Mouse (Mus musculus) erythroblast, adult 5-6 weeks (primary cell): Measurements from ENCODE around the gene Crtc3. TPM values are rescaled to one million over a fixed set of nuclear protein-coding genes. Genes with fewer than 3 reads are reported as not detected.

Experiments used
- ATAC-seq: replicated peaks from 2 replicates; pipeline ENCODE4 v1.8.0; 2016; ENCODE audit warnings: moderate number of reproducible peaks, mild to moderate bottlenecking, moderate TSS enrichment, inconsistent platforms; ENCODE audit not compliant: poor library complexity, low FRiP score, severe bottlenecking
- total RNA-seq, 2 experiments: library from RNA; stranded (forward) in 1 of 2; stranded (reverse) in 1 of 2; fragments of 150-400 nt in 1 of 2; fragments of 200-764, 138-1000 nt in 1 of 2; gene quantifications; 2 replicates each; pipeline versions ENCODE4 v1.2.3 to v1.2.4; 2015 to 2017; ENCODE audit warnings: low replicate concordance in 2 of 2

Gene Crtc3
- total RNA-seq, 2 experiments from 2014 or later: 1.5 to 11.8 TPM

DNA sequence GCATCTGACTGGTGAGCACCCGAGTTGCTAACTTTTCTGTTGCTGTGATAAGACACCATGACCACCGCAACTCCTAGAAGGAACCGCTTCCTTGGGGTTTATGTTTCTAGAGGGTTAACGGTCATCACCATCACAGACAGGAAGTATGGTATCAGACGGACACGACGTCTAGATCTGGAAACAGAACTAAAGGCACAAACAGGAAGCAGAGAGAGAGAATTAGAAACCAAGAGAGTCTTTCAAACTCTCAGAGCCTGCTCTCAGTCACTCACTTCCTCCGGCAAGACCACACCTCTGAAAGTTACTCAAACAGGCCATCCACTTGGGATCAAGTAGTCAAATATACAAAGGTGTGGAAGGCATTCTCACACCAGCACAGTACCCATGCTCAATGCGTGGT is 112.9 kb downstream of the Crtc3 start:
- ATAC-seq: no peak

GRCm38 (mm10) chr7:80573076-80573475 is 115.6 kb downstream of the Crtc3 start:
- ATAC-seq: no peak

- ATAC-seq: no peak
Observed at GRCm38 (mm10) chr7:80567982-80568381, 120.7 kb downstream of the Crtc3 start.

DNA sequence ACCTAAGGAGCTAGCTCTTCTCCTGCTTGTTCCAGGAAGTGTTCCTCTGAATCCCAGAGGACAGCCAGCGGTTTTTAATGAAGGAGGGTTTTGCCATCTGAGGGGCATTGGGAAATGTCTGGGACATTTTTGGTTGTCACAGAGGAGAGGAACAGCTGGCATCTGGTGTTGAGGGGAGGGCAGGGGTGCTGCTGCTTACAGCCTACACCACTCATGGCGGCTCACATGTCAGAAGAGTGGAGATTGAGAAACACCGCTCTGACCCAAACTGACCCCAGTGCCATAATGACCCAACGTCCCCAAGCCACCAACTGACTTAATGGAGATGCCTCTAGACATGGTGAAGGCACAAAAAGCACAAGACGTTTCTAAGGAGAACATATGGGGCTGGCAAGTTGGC is 126.7 kb downstream of the Crtc3 start:
- ATAC-seq: no peak

GRCm38 (mm10) chr7:80561271-80561670 is 127.4 kb downstream of the Crtc3 start:
- ATAC-seq: no peak

- ATAC-seq: no peak
Observed at GRCm38 (mm10) chr7:80558572-80558971, 130.1 kb downstream of the Crtc3 start.

DNA sequence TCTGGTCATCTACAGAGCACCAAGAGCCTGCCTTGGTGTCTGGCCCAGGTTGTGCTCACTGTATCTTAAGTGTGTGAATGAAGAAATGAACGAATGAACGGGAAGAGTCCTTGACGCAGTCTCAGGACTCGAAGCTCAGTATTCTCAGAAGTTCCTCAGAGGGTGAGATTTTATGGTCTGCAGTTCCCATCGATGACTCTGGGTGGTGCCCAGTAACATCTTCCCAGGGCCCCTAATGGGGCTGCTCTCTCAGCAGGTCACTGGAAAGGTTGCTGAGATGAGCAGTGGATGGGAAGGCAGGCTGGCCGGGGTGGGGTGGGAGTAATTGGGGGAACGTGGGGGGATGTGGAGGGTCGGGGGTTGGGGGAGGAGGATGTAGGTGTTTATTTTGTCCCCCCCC is 130.6 kb downstream of the Crtc3 start:
- no peak for ATAC-seq

- no peak for ATAC-seq
Observed at GRCm38 (mm10) chr7:80557161-80557560, 131.5 kb downstream of the Crtc3 start.

DNA sequence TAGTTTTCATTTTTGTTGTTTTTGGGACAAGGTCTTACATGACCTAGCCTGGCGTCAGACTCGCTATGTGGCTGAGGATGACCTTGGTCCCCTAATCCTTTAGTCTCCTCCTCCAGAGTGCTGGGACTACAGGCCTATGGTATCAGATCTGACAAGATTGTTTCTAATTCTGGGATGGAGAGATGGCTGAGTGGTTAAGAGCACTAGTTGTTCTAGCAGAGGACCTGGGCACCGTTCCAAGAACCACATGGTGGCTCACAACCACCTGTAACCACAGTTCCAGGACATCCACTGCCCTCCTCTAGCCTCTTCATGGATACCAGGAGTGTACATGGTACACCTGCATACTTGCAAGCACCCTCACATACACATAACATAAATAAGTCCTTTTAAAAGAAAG is 132.5 kb downstream of the Crtc3 start:
- ATAC-seq: no peak

- ATAC-seq: no peak
Observed at GRCm38 (mm10) chr7:80555146-80555545, 133.5 kb downstream of the Crtc3 start.

- ATAC-seq: no peak
Observed at GRCm38 (mm10) chr7:80554180-80555021, 134.3 kb downstream of the Crtc3 start.

GRCm38 (mm10) chr7:80548513-80549260 is 140.0 kb downstream of the Crtc3 start:
- ATAC-seq: no peak

- ATAC-seq: peak; percentile 70
Observed at GRCm38 (mm10) chr7:80542139-80542831, 146.4 kb downstream of the Crtc3 start.

DNA sequence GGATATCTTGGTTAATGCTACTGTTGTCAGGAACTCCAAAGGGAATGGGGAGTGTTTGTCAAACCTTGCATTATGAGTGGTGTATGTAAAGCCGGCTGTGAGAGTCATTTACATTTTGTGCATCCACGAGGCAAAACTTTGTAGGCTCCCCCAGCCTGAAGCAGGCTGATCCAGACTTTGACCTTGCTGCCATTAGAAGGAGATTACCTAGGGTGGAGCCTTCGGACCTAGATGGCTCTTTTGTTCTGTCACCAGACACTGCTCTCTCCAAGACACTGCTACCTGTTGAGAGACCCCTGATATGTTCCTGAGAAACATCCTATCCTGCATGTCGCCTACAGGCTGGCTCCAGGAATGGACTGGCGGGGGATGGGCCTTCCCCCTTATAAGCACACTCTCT is 149.1 kb downstream of the Crtc3 start:
- no peak for ATAC-seq

Other genes with a start within 250 kb of the Crtc3 start
- 53.5 and 82.0 TPM in 2 replicates for gene Blm, start 153.8 kb downstream of the Crtc3 start, total RNA-seq (2015; ENCODE audit: low replicate concordance)
- gene Blm, start 153.8 kb downstream of the Crtc3 start, total RNA-seq (2017; ENCODE audit: low replicate concordance): 52.8 and 54.9 TPM in 2 replicates
- gene Iqgap1, start 137.1 kb upstream of the Crtc3 start, total RNA-seq (2015; ENCODE audit: low replicate concordance): 41.8 and 71.3 TPM in 2 replicates
- 33.5 and 38.6 TPM in 2 replicates for gene Iqgap1, start 137.1 kb upstream of the Crtc3 start, total RNA-seq (2017; ENCODE audit: low replicate concordance)
- gene Zscan2, start 172.0 kb upstream of the Crtc3 start, total RNA-seq (2015; ENCODE audit: low replicate concordance): 0.58 and 0.63 TPM in 2 replicates
- 2.7 TPM in 1 of 2 replicates, not detected in the other for gene Zscan2, start 172.0 kb upstream of the Crtc3 start, total RNA-seq (2017; ENCODE audit: low replicate concordance)
- 6.7 and 9.0 TPM in 2 replicates for gene Wdr73, start 212.4 kb upstream of the Crtc3 start, total RNA-seq (2015; ENCODE audit: low replicate concordance)
- 3.2 and 10.3 TPM in 2 replicates for gene Wdr73, start 212.4 kb upstream of the Crtc3 start, total RNA-seq (2017; ENCODE audit: low replicate concordance)
- not detected in 2 replicates for gene Nmb, start 216.2 kb upstream of the Crtc3 start, total RNA-seq (2015; ENCODE audit: low replicate concordance)
- 7.9 TPM in 1 of 2 replicates, not detected in the other for gene Nmb, start 216.2 kb upstream of the Crtc3 start, total RNA-seq (2017; ENCODE audit: low replicate concordance)